In the genomic region with DNA sequence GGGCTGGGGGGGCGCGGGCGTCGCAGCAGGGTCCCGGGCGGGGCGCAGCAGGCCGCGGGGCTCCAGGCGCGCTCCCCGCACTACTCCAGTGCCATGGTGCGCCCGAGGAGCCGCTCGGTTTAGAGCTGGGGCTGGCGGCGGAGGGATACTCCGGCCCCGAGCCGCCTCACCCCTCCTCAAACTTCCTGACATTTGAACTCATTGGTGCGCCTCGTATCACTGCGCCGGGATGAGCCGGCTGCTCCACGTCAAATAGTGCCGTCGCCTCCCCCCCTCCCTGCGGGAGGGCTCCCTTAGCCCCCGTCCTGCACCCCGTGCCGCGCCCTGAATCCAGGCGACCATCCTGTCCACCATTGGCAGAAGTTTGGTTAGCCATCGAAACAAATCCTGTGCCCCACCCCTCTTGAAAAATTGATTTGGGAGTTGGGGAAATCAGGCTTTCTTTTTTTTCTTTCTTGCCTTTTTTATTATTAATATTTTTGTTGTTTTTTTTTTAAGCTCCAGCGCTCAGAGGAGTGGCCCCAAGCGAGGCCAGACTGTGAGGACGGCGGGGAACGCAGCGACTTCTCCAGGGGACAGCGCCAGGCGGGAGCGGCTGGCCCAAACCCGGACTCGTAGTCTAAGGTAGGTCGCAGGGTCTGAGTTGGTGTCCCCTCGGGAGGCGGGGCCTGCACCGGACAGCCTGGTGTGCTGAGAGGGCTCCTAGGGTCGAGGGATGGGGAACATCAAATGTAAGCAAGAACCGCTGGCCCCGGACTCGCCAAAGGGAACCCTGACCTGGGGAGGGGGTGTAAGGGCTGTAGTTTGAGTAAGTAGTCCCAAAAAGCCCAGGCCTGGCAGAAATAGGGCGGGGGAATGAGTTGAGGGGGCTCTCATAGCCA, we compare ENCODE assay signal across 8 mouse cellular contexts. TPM values are rescaled to one million over a fixed set of nuclear protein-coding genes. Genes with fewer than 3 reads are reported as not detected.
DNase-seq lines count a peak whose midpoint lies in the region; ATAC-seq and TF ChIP-seq lines count a peak whose summit lies in the region.

No protein-coding gene starts in this region.

- no peak for TF ChIP-seq POLR2A in limb, embryonic 14.5 days (IDR thresholded peaks at IDR 0.05; ENCODE audit: borderline replicate concordance, extremely low read depth, insufficient read depth, insufficient read length)

- intact Hi-C loops in left cerebral cortex, postnatal 14 days (cut with DNase I) = no loop called here

- under 1% methylated on average over 44 of the region's 56 CpGs for WGBS in forebrain, embryonic 12.5 days
- WGBS in hindbrain, embryonic 11.5 days = under 1% methylated on average over 41 of the region's 56 CpGs
- 2% methylated on average over 54 of the region's 56 CpGs for WGBS in limb, embryonic 14.5 days
- WGBS in neural tube, embryonic 13.5 days = 1% methylated on average over 48 of the region's 56 CpGs

- no peaks in the 10 kb centered on the region for H3K36me3 ChIP-seq in forebrain, embryonic 12.5 days (replicated peaks)
- H3K36me3 ChIP-seq in hindbrain, embryonic 11.5 days (ENCODE audit: control insufficient read depth, insufficient read depth, low read length) = no peaks in the 10 kb centered on the region
- H3K36me3 ChIP-seq in limb, embryonic 14.5 days (ENCODE audit: control insufficient read depth, insufficient read depth, low read length) = peaks cover 21% of the 10 kb centered on the region
- no peaks in the 10 kb centered on the region for H3K36me3 ChIP-seq in neural tube, embryonic 13.5 days

- ATAC-seq in forebrain, embryonic 12.5 days (ENCODE audit: low FRiP score) = no peak
- ATAC-seq in hindbrain, embryonic 11.5 days (ENCODE audit: low FRiP score) = peak; percentile 62; the same call in 1 of the 2 replicates
- ATAC-seq in limb, embryonic 14.5 days (ENCODE audit: low FRiP score, low read depth) = peak; percentile 81
- ATAC-seq in neural tube, embryonic 13.5 days (ENCODE audit: low read depth) = peak; percentile 61

- peak overlapping the region; percentile 38 for H3K9ac ChIP-seq in forebrain, embryonic 12.5 days
- H3K9ac ChIP-seq in hindbrain, embryonic 11.5 days (ENCODE audit: low read depth, low read length) = peak overlapping the region; percentile 52
- H3K9ac ChIP-seq in limb, embryonic 14.5 days (ENCODE audit: low read depth, low read length, severe bottlenecking) = peak overlapping the region; percentile 95
- peak overlapping the region; percentile 86 for H3K9ac ChIP-seq in neural tube, embryonic 13.5 days

- peak overlapping the region; percentile 68 for H3K4me2 ChIP-seq in forebrain, embryonic 12.5 days
- H3K4me2 ChIP-seq in hindbrain, embryonic 11.5 days (replicated peaks; ENCODE audit: low read depth, low read length) = peak overlapping the region; percentile 71
- peak overlapping the region; percentile 64 for H3K4me2 ChIP-seq in limb, embryonic 14.5 days (replicated peaks; ENCODE audit: low read depth, low read length, severe bottlenecking)
- peak overlapping the region; percentile 62 for H3K4me2 ChIP-seq in neural tube, embryonic 13.5 days

- peaks cover 98% of the 10 kb centered on the region for H3K27me3 ChIP-seq in forebrain, embryonic 12.5 days
- H3K27me3 ChIP-seq in hindbrain, embryonic 11.5 days (ENCODE audit: control insufficient read depth, insufficient read depth, low read length) = peaks cover 93% of the 10 kb centered on the region
- H3K27me3 ChIP-seq in limb, embryonic 14.5 days (ENCODE audit: control insufficient read depth, insufficient read depth, low read length) = peaks cover 64% of the 10 kb centered on the region
- H3K27me3 ChIP-seq in neural tube, embryonic 13.5 days = peaks cover 100% of the 10 kb centered on the region

- no peak overlapping the region for H3K27ac ChIP-seq in forebrain, embryonic 12.5 days
- peak overlapping the region; percentile 62; the same call in 1 of the 2 replicates for H3K27ac ChIP-seq in hindbrain, embryonic 11.5 days (ENCODE audit: low read depth, low read length)
- peak overlapping the region; percentile 89 for H3K27ac ChIP-seq in limb, embryonic 14.5 days (replicated peaks; ENCODE audit: low read depth, low read length)
- peak overlapping the region; percentile 95 for H3K27ac ChIP-seq in neural tube, embryonic 13.5 days (replicated peaks)

- H3K4me1 ChIP-seq in forebrain, embryonic 12.5 days = peaks cover 36% of the 10 kb centered on the region
- peaks cover 12% of the 10 kb centered on the region for H3K4me1 ChIP-seq in hindbrain, embryonic 11.5 days (replicated peaks; ENCODE audit: control insufficient read depth, insufficient read depth, low read length)
- peaks cover 9% of the 10 kb centered on the region; the same call in 1 of the 2 replicates for H3K4me1 ChIP-seq in limb, embryonic 14.5 days (ENCODE audit: control insufficient read depth, insufficient read depth, low read length)
- peaks cover 21% of the 10 kb centered on the region for H3K4me1 ChIP-seq in neural tube, embryonic 13.5 days (replicated peaks)

- H3K9me3 ChIP-seq in forebrain, embryonic 12.5 days = no peaks in the 10 kb centered on the region
- no peaks in the 10 kb centered on the region for H3K9me3 ChIP-seq in hindbrain, embryonic 11.5 days (ENCODE audit: control insufficient read depth, low read length)
- no peaks in the 10 kb centered on the region for H3K9me3 ChIP-seq in limb, embryonic 14.5 days (ENCODE audit: control insufficient read depth, low read length)
- H3K9me3 ChIP-seq in neural tube, embryonic 13.5 days = no peaks in the 10 kb centered on the region

- H3K4me3 ChIP-seq in forebrain, embryonic 12.5 days (replicated peaks) = peak overlapping the region; percentile 45
- H3K4me3 ChIP-seq in hindbrain, embryonic 11.5 days (ENCODE audit: low read depth, low read length) = peak overlapping the region; percentile 37
- peak overlapping the region; percentile 57 for H3K4me3 ChIP-seq in limb, embryonic 14.5 days (replicated peaks; ENCODE audit: low read length)
- peak overlapping the region; percentile 53 for H3K4me3 ChIP-seq in neural tube, embryonic 13.5 days

- peak; percentile 61 for DNase-seq in adrenal gland, adult 2 months
- DNase-seq in adrenal gland, adult 8-10 months = no peak
- peak; percentile 81 for DNase-seq in hindbrain, embryonic 11.5 days (ENCODE audit: low spot score)
- peak; percentile 85 for DNase-seq in limb, embryonic 14.5 days (ENCODE audit: low spot score)
- no peak for DNase-seq in frontal cortex, postnatal 10 days (ENCODE audit: low spot score in 2 of 2)
- DNase-seq in left cerebral cortex, postnatal 14 days (ENCODE audit: low spot score in 2 of 2) = no peak

RNA-seq across cellular contexts. Expression of gene Lmx1b, which starts 0.9 kb away (rescaled TPM):
- not detected for total RNA-seq in adrenal gland, adult 2 months (2021)
- polyA plus RNA-seq in adrenal gland, adult 2 months (2012; rRNA removed) = 0.02 TPM in 1 of 2 replicates, not detected in the other
- total RNA-seq in adrenal gland, adult 8-10 months (2022) = under 1 TPM in 1 of 4 experiments, not detected in 3; 0.17 TPM
- 0.84 and 0.91 TPM in 2 replicates for polyA plus RNA-seq in forebrain, embryonic 12.5 days (2016; fragmentation: Nextera tagmentation; extraction: Ambion mirVana)
- polyA plus RNA-seq in hindbrain, embryonic 11.5 days (2014; fragmentation: Nextera tagmentation; extraction: Ambion mirVana) = 4.2 and 5.0 TPM in 2 replicates
- polyA plus RNA-seq in limb, embryonic 14.5 days (2012; rRNA removed) = 28.3 and 40.0 TPM in 2 replicates
- 6.3 and 8.4 TPM in 2 replicates for polyA plus RNA-seq in limb, embryonic 14.5 days (2014; fragmentation: Nextera tagmentation; extraction: Ambion mirVana)
- 9.1 and 11.1 TPM in 2 replicates for polyA plus RNA-seq in neural tube, embryonic 13.5 days (2015; fragmentation: Nextera tagmentation; extraction: Ambion mirVana)
- under 1 TPM; 0.42 to 0.59 TPM for total RNA-seq in left cerebral cortex, postnatal 14 days (2021)

Comparison
In these comparisons a context has a peak if more than half of its experiments do, and no peak if none do; other contexts are left out.
1. DNase-seq: peak in adrenal gland, adult 2 months (single experiment), hindbrain, embryonic 11.5 days (single experiment) and limb, embryonic 14.5 days (single experiment); none in adrenal gland, adult 8-10 months (single experiment), frontal cortex, postnatal 10 days (0 of 2) and left cerebral cortex, postnatal 14 days (0 of 2).
2. H3K9ac ChIP-seq: peak in every context shown above with its lines; median percentile 95 in limb, embryonic 14.5 days; 86 in neural tube, embryonic 13.5 days; 52 in hindbrain, embryonic 11.5 days; 38 in forebrain, embryonic 12.5 days.
3. Peak in every context shown above with its lines, with median percentiles within 50 percentile points of each other: H3K4me2 ChIP-seq and H3K4me3 ChIP-seq.